Mouse (Mus musculus): Measurements from ENCODE around the gene Evx2.

DNA sequence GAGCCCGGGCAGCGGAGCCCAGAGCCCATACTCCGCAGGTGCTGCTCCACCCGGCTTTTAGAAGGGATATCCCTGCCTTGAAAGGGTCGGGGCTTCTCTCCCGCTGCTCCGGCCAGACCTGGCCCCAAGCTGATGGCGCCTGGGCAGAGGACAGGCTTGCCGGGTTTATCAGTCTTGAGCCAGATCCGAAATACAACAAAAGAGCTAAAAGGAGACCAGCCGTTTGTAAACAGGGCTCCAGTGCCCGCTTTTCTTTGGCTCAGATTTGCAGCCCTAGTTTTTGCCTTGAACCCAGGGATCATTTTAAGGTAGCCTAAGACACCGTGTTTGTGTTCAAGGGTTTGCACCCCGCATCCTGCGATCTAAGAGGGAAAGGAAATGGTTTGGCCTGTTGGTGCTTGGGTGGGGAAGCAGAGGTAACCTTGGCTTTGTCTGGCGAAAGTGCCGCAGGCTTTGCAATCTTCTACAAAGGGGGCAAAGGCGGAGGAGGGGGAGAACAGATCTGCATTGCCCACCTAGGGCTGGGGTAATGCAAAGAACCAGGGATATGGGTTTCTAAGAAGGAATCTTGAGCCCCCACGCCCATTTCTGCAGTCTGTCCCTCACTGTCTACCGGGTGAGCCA, 33.6 kb upstream of the Evx2 start:
- no peak for TF ChIP-seq CTCF (conservative IDR thresholded peaks at IDR 0.05; ENCODE audit: low read length)
- TF ChIP-seq POU5F1 (IDR thresholded peaks at IDR 0.05; ENCODE audit: borderline replicate concordance, low read length) = no peak
